Comparison of ENCODE assay signal across 12 mouse cellular contexts in the genomic region with DNA sequence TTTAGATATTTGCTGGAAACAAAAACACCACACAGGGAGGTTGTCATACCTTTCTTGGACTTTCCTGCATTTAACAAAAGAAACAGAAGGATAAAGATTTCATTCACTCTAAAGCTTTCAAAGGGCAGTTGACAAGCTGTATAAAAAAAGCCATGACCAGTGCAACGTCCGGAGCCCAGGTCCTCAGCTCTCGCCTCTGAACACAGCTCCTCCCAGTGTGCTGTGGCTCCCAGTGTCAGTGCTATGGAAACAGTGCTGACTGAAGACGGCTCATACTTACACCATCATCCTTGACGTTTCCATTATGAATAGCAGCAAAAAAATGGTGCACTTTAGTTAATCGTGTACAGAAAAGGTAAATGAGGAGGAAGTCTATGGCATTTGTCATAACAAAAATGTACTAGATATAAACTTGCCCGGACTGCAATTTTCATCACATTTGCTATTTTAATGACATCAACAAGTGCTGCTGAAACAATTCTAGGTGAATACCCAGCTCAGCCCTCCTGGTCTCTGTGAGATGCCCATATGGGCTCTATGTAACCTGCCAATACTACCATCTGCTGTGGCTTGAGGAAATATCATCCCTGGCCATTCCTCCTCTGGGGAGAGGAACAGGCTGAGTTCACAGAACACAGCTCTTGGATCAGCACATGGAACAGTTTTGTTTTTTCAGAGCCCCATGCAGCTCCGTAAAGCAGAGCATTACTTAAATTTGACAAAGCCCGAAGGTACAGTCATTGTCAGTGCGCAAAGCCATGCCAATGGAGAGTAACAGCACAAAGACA. TPM values are rescaled to one million over a fixed set of nuclear protein-coding genes. Genes with fewer than 3 reads are reported as not detected.
DNase-seq lines count a peak whose midpoint lies in the region; ATAC-seq and TF ChIP-seq lines count a peak whose summit lies in the region.
"Had no signal": no experiment of that assay in that cellular context is flagged by ENCODE, and none has a peak within 500 bp of the region (broad histone marks: within the 10 kb centered on the region; RNA-seq: fewer than 3 reads in every experiment).

No protein-coding gene starts in this region.

- H3K4me1 ChIP-seq in heart, adult 2 months (ENCODE audit: control insufficient read depth, insufficient read depth, low read length) = peaks cover 3% of the 10 kb centered on the region
- H3K4me1 ChIP-seq in limb, embryonic 15.5 days = peaks cover 4% of the 10 kb centered on the region; the same call in 1 of the 2 replicates
- H3K4me1 ChIP-seq in lung, adult 2 months (ENCODE audit: control insufficient read depth, insufficient read depth, low read length) = peaks cover 5% of the 10 kb centered on the region; the same call in 1 of the 2 replicates
- H3K4me1 ChIP-seq: liver, embryonic 13.5 days had no signal

- no peaks in the 10 kb centered on the region for H3K27me3 ChIP-seq in heart, adult 2 months (ENCODE audit: control insufficient read depth, insufficient read depth, low read length)
- no peaks in the 10 kb centered on the region for H3K27me3 ChIP-seq in limb, embryonic 15.5 days
- H3K27me3 ChIP-seq: liver, embryonic 13.5 days had no signal

- DNase-seq in heart, adult 2 months = no peak
- no peak for DNase-seq in heart, postnatal 36 days
- DNase-seq in left cerebral cortex, postnatal 4 days = peak; percentile 33
- DNase-seq in left cerebral cortex, adult 2 months (ENCODE audit: extremely low spot score in 1 of 2, low spot score in 2 of 2) = no peak
- DNase-seq in cerebellum, adult 9-11 months = peak; percentile 94
- no peak for DNase-seq in lung, adult 2 months
- DNase-seq in gastrocnemius, postnatal 36 days = no peak
- DNase-seq: heart, postnatal 4 days; layer of hippocampus, adult 9-11 months; liver, embryonic 13.5 days had no signal

- peaks cover 11% of the 10 kb centered on the region for H3K36me3 ChIP-seq in heart, adult 2 months (ENCODE audit: control insufficient read depth, insufficient read depth, low read length)
- peaks cover 55% of the 10 kb centered on the region for H3K36me3 ChIP-seq in limb, embryonic 15.5 days
- H3K36me3 ChIP-seq: liver, embryonic 13.5 days had no signal

- ATAC-seq in limb, embryonic 15.5 days (ENCODE audit: insufficient number of reproducible peaks, low FRiP score, low TSS enrichment, low read depth) = no peak

- H3K79me2 ChIP-seq in heart, adult 2 months (replicated peaks; ENCODE audit: control insufficient read depth, insufficient read depth, low read length) = no peaks in the 10 kb centered on the region

- peak overlapping the region; percentile 32 for H3K27ac ChIP-seq in heart, adult 2 months
- no peak overlapping the region for H3K27ac ChIP-seq in left cerebral cortex, adult 2 months
- peak overlapping the region; percentile 47; the same call in 1 of the 2 replicates for H3K27ac ChIP-seq in limb, embryonic 15.5 days
- H3K27ac ChIP-seq: liver, embryonic 13.5 days had no signal

- no peak for TF ChIP-seq POLR2A in heart, adult 2 months (IDR thresholded peaks at IDR 0.05; ENCODE audit: insufficient read depth, low read depth, low read length)
- TF ChIP-seq POLR2A in lung, adult 2 months (IDR thresholded peaks at IDR 0.05; ENCODE audit: borderline replicate concordance, extremely low read depth, low read depth, low read length) = no peak

- intact Hi-C loops in heart, adult 2 months (cut with DNase I) = no loop called here
- intact Hi-C loops in heart, postnatal 36 days (cut with DNase I) = no loop called here
- intact Hi-C loops in left cerebral cortex, postnatal 4 days (cut with DNase I) = no loop called here
- intact Hi-C loops in left cerebral cortex, adult 2 months (cut with DNase I) = loop anchor here (2.0 kb wide), 1 partner anchor 43 kb away; no protein-coding TSS in a partner anchor
- intact Hi-C loops in gastrocnemius, postnatal 36 days (cut with DNase I) = no loop called here

- TF ChIP-seq EP300 in heart, adult 2 months (IDR thresholded peaks at IDR 0.05; ENCODE audit: insufficient read depth, low read depth, low read length) = no peak

- TF ChIP-seq CTCF in heart, adult 2 months (IDR thresholded peaks at IDR 0.05) = no peak
- no peak for TF ChIP-seq CTCF in left cerebral cortex, adult 2 months (IDR thresholded peaks at IDR 0.05)
- TF ChIP-seq CTCF in lung, adult 2 months (IDR thresholded peaks at IDR 0.05; ENCODE audit: insufficient read depth, low read length) = no peak

- no peak overlapping the region for H3K4me2 ChIP-seq in limb, embryonic 15.5 days
- H3K4me2 ChIP-seq: liver, embryonic 13.5 days had no signal

- no peaks in the 10 kb centered on the region for H3K9me3 ChIP-seq in limb, embryonic 15.5 days
- H3K9me3 ChIP-seq: liver, embryonic 13.5 days had no signal

- no peak overlapping the region for H3K4me3 ChIP-seq in heart, adult 2 months
- H3K4me3 ChIP-seq in left cerebral cortex, adult 2 months = no peak overlapping the region
- H3K4me3 ChIP-seq in limb, embryonic 15.5 days = no peak overlapping the region
- no peak overlapping the region for H3K4me3 ChIP-seq in lung, adult 2 months (replicated peaks; ENCODE audit: extremely low read depth, low read depth, low read length)
- H3K4me3 ChIP-seq: liver, embryonic 13.5 days had no signal

- no peak overlapping the region for H3K9ac ChIP-seq in heart, adult 2 months (ENCODE audit: low read depth, low read length)
- H3K9ac ChIP-seq in limb, embryonic 15.5 days = no peak overlapping the region
- H3K9ac ChIP-seq: liver, embryonic 13.5 days had no signal

- WGBS in heart, adult 2 months = 46% methylated on average over 10 of the region's 10 CpGs
- 65% methylated on average over 10 of the region's 10 CpGs for WGBS in limb, embryonic 15.5 days
- whole genome bisulfite sequencing in lung, adult 2 months = 63% methylated on average over 10 of the region's 10 CpGs

RNA-seq across cellular contexts. Expression of a gene that starts 25.3 kb away (rescaled TPM):
- 10 to 100 TPM; 15.8 to 17.1 TPM for total RNA-seq in heart, adult 2 months (2021)
- polyA plus RNA-seq in heart, adult 2 months (2012; rRNA removed) = 11.5 and 15.8 TPM in 2 replicates
- 10 to 100 TPM; 15.2 to 17.9 TPM for total RNA-seq in heart, postnatal 36 days (2021)
- total RNA-seq in left cerebral cortex, postnatal 4 days (2021) = 10 to 100 TPM; 19.8 to 24.8 TPM
- total RNA-seq in left cerebral cortex, adult 2 months (2021) = 10 to 100 TPM; 21.6 to 23.7 TPM
- 29.1 and 30.3 TPM in 2 replicates for polyA plus RNA-seq in limb, embryonic 15.5 days (2015; fragmentation: Nextera tagmentation; extraction: Ambion mirVana)
- 5.4 and 7.2 TPM in 2 replicates for polyA plus RNA-seq in lung, adult 2 months (2012; rRNA removed)
- 10 to 100 TPM in 1 of 2 experiments, 1 to 10 TPM in 1; 9.2 to 10.2 TPM for total RNA-seq in gastrocnemius, postnatal 36 days (2021)

RNA-seq across cellular contexts. Expression of a gene that starts 43.6 kb away (rescaled TPM):
- 1 to 10 TPM in 1 of 2 experiments, under 1 TPM in 1; 0.57 to 1.4 TPM for total RNA-seq in heart, adult 2 months (2021)
- 1.4 and 1.6 TPM in 2 replicates for polyA plus RNA-seq in heart, adult 2 months (2012; rRNA removed)
- total RNA-seq in heart, postnatal 36 days (2021) = under 1 TPM; 0.43 to 0.64 TPM
- total RNA-seq in left cerebral cortex, postnatal 4 days (2021) = 100 to 1,000 TPM; 181 to 201 TPM
- 100 to 1,000 TPM; 320 to 326 TPM for total RNA-seq in left cerebral cortex, adult 2 months (2021)
- polyA plus RNA-seq in limb, embryonic 15.5 days (2015; fragmentation: Nextera tagmentation; extraction: Ambion mirVana) = 5.6 and 6.6 TPM in 2 replicates
- polyA plus RNA-seq in lung, adult 2 months (2012; rRNA removed) = 0.58 and 1.1 TPM in 2 replicates
- total RNA-seq in gastrocnemius, postnatal 36 days (2021) = under 1 TPM; 0.20 to 0.42 TPM
- total RNA-seq: common myeloid progenitor, adult 5-6 weeks had no signal

Comparison
In these comparisons a context has a peak if more than half of its experiments do, and no peak if none do; other contexts are left out.
1. DNase-seq: peak in left cerebral cortex, postnatal 4 days (single experiment) and cerebellum, adult 9-11 months (single experiment); none in heart, adult 2 months (0 of 2), heart, postnatal 36 days (0 of 2), left cerebral cortex, adult 2 months (0 of 2), lung, adult 2 months (single experiment) and gastrocnemius, postnatal 36 days (0 of 2).
2. RNA of a gene that starts 43.6 kb away (total RNA-seq): 320 to 326 TPM in left cerebral cortex, adult 2 months and 181 to 201 TPM in left cerebral cortex, postnatal 4 days; 0.57 to 1.4 TPM in heart, adult 2 months, 0.43 to 0.64 TPM in heart, postnatal 36 days and 0.20 to 0.42 TPM in gastrocnemius, postnatal 36 days; every median in the first group is over 10 times any median in the second.